Mouse (Mus musculus) adipocyte (in vitro differentiated cells): Measurements from ENCODE around the gene Cxcl14.
A peak's percentile ranks its signal among the peaks of the same experiment; 100 is the strongest.

Source experiments
- DNase-seq: peaks from one replicate; pipeline ENCODE4 v3.0.0-alpha.2; 2016; ENCODE audit warnings: low spot score

Cxcl14 gene

GRCm38 (mm10) chr13:56289998-56290397 lies 6.4 kb downstream of the Cxcl14 start:
- DNase-seq = no peak

- no peak for DNase-seq
Observed at GRCm38 (mm10) chr13:56289261-56289660, 7.1 kb downstream of the Cxcl14 start.

GRCm38 (mm10) chr13:56288601-56289000 lies 7.8 kb downstream of the Cxcl14 start:
- DNase-seq = no peak

GRCm38 (mm10) chr13:56287091-56287490 lies 9.3 kb downstream of the Cxcl14 start:
- no peak for DNase-seq

GRCm38 (mm10) chr13:56283321-56283720 lies 13.0 kb downstream of the Cxcl14 start:
- no peak for DNase-seq

- no peak for DNase-seq
Observed at GRCm38 (mm10) chr13:56280356-56280755, 16.0 kb downstream of the Cxcl14 start.

GRCm38 (mm10) chr13:56279439-56279838 lies 16.9 kb downstream of the Cxcl14 start:
- peak; percentile 64 for DNase-seq

GRCm38 (mm10) chr13:56275171-56275570 lies 21.2 kb downstream of the Cxcl14 start:
- no peak for DNase-seq

- no peak for DNase-seq
Observed at GRCm38 (mm10) chr13:56270124-56270523, 26.2 kb downstream of the Cxcl14 start.

GRCm38 (mm10) chr13:56267396-56267795 lies 29.0 kb downstream of the Cxcl14 start:
- DNase-seq = no peak

GRCm38 (mm10) chr13:56266435-56266834 lies 29.9 kb downstream of the Cxcl14 start:
- peak; percentile 9 for DNase-seq

GRCm38 (mm10) chr13:56265661-56266060 lies 30.7 kb downstream of the Cxcl14 start:
- no peak for DNase-seq

GRCm38 (mm10) chr13:56262269-56262668 lies 34.1 kb downstream of the Cxcl14 start:
- no peak for DNase-seq

- DNase-seq = no peak
Observed at GRCm38 (mm10) chr13:56260344-56260780, 36.0 kb downstream of the Cxcl14 start.

- DNase-seq = no peak
Observed at GRCm38 (mm10) chr13:56259926-56260250, 36.5 kb downstream of the Cxcl14 start.

- no peak for DNase-seq
Observed at GRCm38 (mm10) chr13:56259021-56259925, 37.1 kb downstream of the Cxcl14 start.

- no peak for DNase-seq
Observed at GRCm38 (mm10) chr13:56258196-56259020, 37.9 kb downstream of the Cxcl14 start.

GRCm38 (mm10) chr13:56257469-56258153 lies 38.7 kb downstream of the Cxcl14 start:
- no peak for DNase-seq

GRCm38 (mm10) chr13:56256716-56257299 lies 39.5 kb downstream of the Cxcl14 start:
- DNase-seq = no peak

GRCm38 (mm10) chr13:56253379-56253778 lies 43.0 kb downstream of the Cxcl14 start:
- DNase-seq = no peak

GRCm38 (mm10) chr13:56252783-56253182 lies 43.6 kb downstream of the Cxcl14 start:
- no peak for DNase-seq
